Mouse (Mus musculus) lung, embryonic 14.5 days (tissue): ENCODE data around the gene Tfg. TPM values are rescaled to one million over a fixed set of nuclear protein-coding genes. Genes with fewer than 3 reads are reported as not detected.

Source experiments
- ATAC-seq: fragments of 200-750 bp; cut with Nextera tagmentation; 2 replicates; pipeline ENCODE4 v1.8.0; 2017; ENCODE audit warnings: mild to moderate bottlenecking, moderate TSS enrichment, moderate library complexity; ENCODE audit not compliant: insufficient read depth
- DNase-seq: peaks from one replicate; pipeline ENCODE4 v3.0.0-alpha.2; 2015
- H3K27ac ChIP-seq: fragments of 300-500 bp; sonication (generic); 2 replicates; pipeline ENCODE4 v1.5.1; 2014; ENCODE audit warnings: low read depth, mild to moderate bottlenecking, moderate library complexity
- H3K27me3 ChIP-seq: fragments of 300-500 bp; sonication (generic); 2 replicates; pipeline ENCODE4 v1.6.1; 2014; ENCODE audit warnings: low read length, control low read depth; ENCODE audit not compliant: insufficient read depth
- H3K36me3 ChIP-seq: fragments of 300-500 bp; sonication (generic); 2 replicates; pipeline ENCODE4 v1.6.1; 2014; ENCODE audit warnings: control low read depth; ENCODE audit not compliant: insufficient read depth
- H3K4me1 ChIP-seq: fragments of 300-500 bp; sonication (generic); 2 replicates; pipeline ENCODE4 v1.6.1; 2014; ENCODE audit warnings: antibody characterized with exemption, control low read depth; ENCODE audit not compliant: insufficient read depth
- H3K4me2 ChIP-seq: fragments of 300-500 bp; sonication (generic); 2 replicates; pipeline ENCODE4 v1.6.1; 2014; ENCODE audit warnings: mild to moderate bottlenecking
- H3K4me3 ChIP-seq: fragments of 300-500 bp; sonication (generic); 2 replicates; pipeline ENCODE4 v1.5.1; 2014; ENCODE audit warnings: low read depth, low read length
- H3K9ac ChIP-seq: fragments of 300-500 bp; sonication (generic); 2 replicates; pipeline ENCODE4 v1.6.1; 2014
- H3K9me3 ChIP-seq: fragments of 300-500 bp; sonication (generic); 2 replicates; pipeline ENCODE4 v1.6.1; 2016; ENCODE audit warnings: low read depth, low read length, control low read depth
- CTCF ChIP-seq: IDR thresholded peaks from 2 replicates; pipeline ENCODE4 v1.5.1; 2016; ENCODE audit warnings: antibody characterized with exemption, low read depth
- WGBS: fragments of 180-500 bp; shearing (Covaris S2); extraction: QIAGEN DNeasy Blood & Tissue Kit; methylation state at CpG from one replicate; pipeline ENCODE4 v1.1.7; 2014; 5-methylcytosine and 5-hydroxymethylcytosine counted together
- polyA plus RNA-seq: library from polyadenylated mRNA; unstranded; fragments of >200 nt; fragmentation: Nextera tagmentation; extraction: Ambion mirVana; gene quantifications from 2 replicates; pipeline ENCODE4 v1.2.1, GENCODE M21; 2014

Tfg gene
- polyA plus RNA-seq, 1 experiment from 2014 or later, result 148 TPM

- Histone ChIP-seq H3K4me3 (no peak overlapping the region), H3K9me3 (no peaks in the 10 kb centered on the region), H3K27me3 (no peaks in the 10 kb centered on the region), H3K9ac (no peak overlapping the region), H3K4me2 (no peak overlapping the region), H3K27ac (no peak overlapping the region), H3K4me1 (no peaks in the 10 kb centered on the region), H3K36me3 (no peaks in the 10 kb centered on the region)
- ATAC-seq (peak; percentile 54; the same call in 1 of the 2 replicates), DNase-seq (peak; percentile 72)
- 9% methylated on average over 2 of the region's 2 CpGs for WGBS
- TF ChIP-seq CTCF, result no peak
Measured at GRCm38 (mm10) chr16:56645251-56645650, 72.0 kb downstream of the Tfg start.

Other genes with a start within 250 kb of the Tfg start
- 18.1 and 20.2 TPM in 2 replicates for gene Abi3bp, start 239.6 kb downstream of the Tfg start, polyA plus RNA-seq
- gene Adgrg7, start 78.4 kb upstream of the Tfg start, polyA plus RNA-seq, result not detected in 2 replicates
- 39.9 and 47.0 TPM in 2 replicates for gene Tmem45a, start 168.7 kb upstream of the Tfg start, polyA plus RNA-seq
- not detected in 2 replicates for gene Lnp1, start 210.6 kb upstream of the Tfg start, polyA plus RNA-seq